Mouse (Mus musculus): ENCODE measurements around the gene Arhgef17.
"Not testable (repeated sequence)": the region's sequence is repeated elsewhere in the genome, so short reads cannot be mapped to it uniquely, and the experiment has no call there.

Gene Arhgef17

GRCm38 (mm10) chr7:100869877-100870629 lies 61.9 kb downstream of the Arhgef17 start:
- DNase-seq, result no peak

- DNase-seq, result no peak
Observed at GRCm38 (mm10) chr7:100868551-100868950, 63.4 kb downstream of the Arhgef17 start.

DNA sequence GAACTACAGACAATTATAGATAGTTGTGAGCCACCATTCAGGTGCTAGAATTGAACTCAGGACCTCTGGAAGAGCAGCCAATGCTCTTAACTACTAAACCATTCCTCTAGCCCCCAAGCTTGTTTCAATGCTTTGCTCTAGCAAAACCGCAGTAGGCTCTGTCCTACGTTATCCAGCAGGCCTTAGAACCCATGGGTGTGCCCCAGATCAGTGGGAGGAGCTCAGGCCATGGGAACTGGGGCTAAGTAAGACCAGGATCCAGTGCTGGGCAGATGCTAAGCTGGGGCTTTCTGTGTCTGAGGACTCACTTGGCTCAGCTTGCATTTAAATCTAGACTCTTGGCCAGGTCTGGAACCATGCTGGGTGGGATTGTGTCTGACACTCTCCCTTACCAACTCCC lies 64.3 kb downstream of the Arhgef17 start:
- no peak for DNase-seq

DNA sequence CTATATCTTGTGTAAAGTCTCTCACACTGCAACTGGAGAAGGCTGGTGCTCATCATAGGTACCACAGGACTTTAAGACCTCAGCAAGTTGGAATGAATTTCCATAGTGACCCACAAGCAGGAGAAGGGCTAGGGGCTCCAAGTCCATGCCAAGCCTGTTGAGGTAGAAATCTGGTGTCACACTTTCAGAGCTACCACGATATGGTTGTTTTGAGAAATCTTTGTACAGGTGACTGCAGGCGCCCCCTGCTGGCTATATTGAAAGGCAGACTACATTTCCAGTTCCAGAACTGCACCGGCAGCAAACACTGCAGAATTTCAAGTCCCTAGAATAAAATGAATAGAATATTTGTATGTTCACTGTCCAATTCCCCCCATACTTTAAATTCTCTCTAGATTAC lies 65.2 kb downstream of the Arhgef17 start:
- peak; percentile 75 for DNase-seq

- DNase-seq, result peak; percentile 89
Observed at GRCm38 (mm10) chr7:100862828-100863638, 68.9 kb downstream of the Arhgef17 start, which contains the start of gene Relt. Relt (minus strand) TSS chr7:100863446.

GRCm38 (mm10) chr7:100862353-100862752 lies 69.6 kb downstream of the Arhgef17 start:
- no peak for DNase-seq

GRCm38 (mm10) chr7:100861209-100861608 lies 70.7 kb downstream of the Arhgef17 start:
- DNase-seq, result no peak

- DNase-seq, result no peak
Observed at GRCm38 (mm10) chr7:100860450-100860849, 71.5 kb downstream of the Arhgef17 start.

- no peak for DNase-seq
Observed at GRCm38 (mm10) chr7:100855795-100856573, 75.9 kb downstream of the Arhgef17 start.

- DNase-seq, result no peak
Observed at GRCm38 (mm10) chr7:100855300-100855699, 76.6 kb downstream of the Arhgef17 start.

DNA sequence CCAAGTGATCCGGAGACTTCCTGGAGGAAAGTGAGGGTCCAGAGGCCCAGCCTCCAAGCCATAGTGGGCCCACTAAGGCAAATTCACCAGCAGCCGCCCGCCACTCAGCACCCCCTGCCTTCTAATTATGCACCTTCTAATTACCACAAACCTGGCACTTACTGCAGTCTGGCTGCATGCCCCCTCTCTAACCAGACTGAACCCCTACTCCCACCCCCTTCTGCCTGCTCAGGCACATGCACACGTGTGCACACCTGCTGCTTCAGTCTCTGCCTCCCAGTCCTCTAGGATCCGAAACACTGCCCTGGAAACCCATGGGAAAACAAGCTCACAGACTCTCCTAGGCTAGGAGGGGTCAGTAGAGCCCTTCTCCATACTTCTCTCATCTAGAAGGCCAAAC lies 77.0 kb downstream of the Arhgef17 start:
- no peak for DNase-seq

- no peak for DNase-seq
Observed at GRCm38 (mm10) chr7:100854137-100854814, 77.6 kb downstream of the Arhgef17 start.

GRCm38 (mm10) chr7:100853396-100853795 lies 78.5 kb downstream of the Arhgef17 start:
- DNase-seq, result no peak

GRCm38 (mm10) chr7:100851481-100852356 lies 80.2 kb downstream of the Arhgef17 start:
- DNase-seq, result no peak

GRCm38 (mm10) chr7:100849508-100849907 lies 82.4 kb downstream of the Arhgef17 start:
- no peak for DNase-seq

GRCm38 (mm10) chr7:100848744-100849143 lies 83.2 kb downstream of the Arhgef17 start:
- peak; percentile 77 for DNase-seq

DNA sequence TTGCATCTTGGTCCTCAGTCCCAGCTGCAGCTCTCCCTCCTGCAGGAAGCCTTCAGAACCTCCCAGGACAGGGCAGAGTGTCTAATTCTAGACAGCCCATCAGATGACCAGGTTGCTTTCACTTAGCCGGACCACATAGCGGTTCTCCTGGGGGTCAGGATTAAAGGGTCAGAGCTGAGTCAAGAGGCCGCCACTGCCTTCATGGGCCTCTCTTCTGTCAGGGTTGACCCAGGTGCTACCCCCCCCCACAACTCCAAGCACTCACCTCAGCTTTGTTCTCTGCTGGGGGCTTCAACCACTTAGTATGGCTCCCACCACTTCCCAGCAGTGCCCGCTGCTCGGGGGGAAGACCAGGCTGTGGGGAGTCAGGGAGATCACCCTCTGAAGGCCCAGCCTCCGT lies 84.8 kb downstream of the Arhgef17 start:
- no peak for DNase-seq

- DNase-seq, result not testable (repeated sequence)
Observed at GRCm38 (mm10) chr7:100846033-100846432, 85.9 kb downstream of the Arhgef17 start.

DNA sequence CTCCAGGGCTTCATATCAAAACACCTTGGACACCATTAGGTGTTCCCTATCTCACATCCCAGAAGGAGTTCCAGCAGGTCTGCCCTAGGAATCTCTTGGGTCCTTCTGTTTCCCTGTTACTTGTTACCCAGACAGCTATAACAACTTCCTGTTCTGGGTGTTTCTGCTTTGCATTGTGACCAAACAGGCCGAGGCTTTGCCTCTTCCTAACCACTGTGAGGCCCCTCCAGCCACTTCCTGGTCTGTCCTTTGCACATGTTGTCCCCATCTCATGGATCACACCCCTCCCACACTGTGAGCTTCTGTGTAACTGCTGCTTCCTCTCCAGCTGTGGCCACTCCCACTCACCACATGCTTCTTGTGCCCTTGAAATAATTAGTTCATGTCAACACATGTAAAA lies 86.5 kb downstream of the Arhgef17 start:
- DNase-seq, result peak; percentile 59

GRCm38 (mm10) chr7:100845026-100845400 lies 86.9 kb downstream of the Arhgef17 start:
- DNase-seq, result no peak

- DNase-seq, result no peak
Observed at GRCm38 (mm10) chr7:100844385-100845025, 87.4 kb downstream of the Arhgef17 start.
